Mouse (Mus musculus): ENCODE measurements around the gene Tas1r3. TPM values are rescaled to one million over a fixed set of nuclear protein-coding genes. Genes with fewer than 3 reads are reported as not detected.

Gene Tas1r3
- polyA plus RNA-seq, 1 experiment from 2014 or later: 0.65 TPM

GRCm38 (mm10) chr4:155812665-155813181, 50.4 kb downstream of the Tas1r3 start:
- no peaks in the 10 kb centered on the region for H3K9me3 ChIP-seq (replicated peaks)
- no peaks in the 10 kb centered on the region for H3K27me3 ChIP-seq
- peak overlapping the region; percentile 92 for H3K4me3 ChIP-seq
- peaks cover 25% of the 10 kb centered on the region for H3K4me1 ChIP-seq
- H3K27ac ChIP-seq: peak overlapping the region; percentile 85
- peaks cover 72% of the 10 kb centered on the region for H3K36me3 ChIP-seq
- peak overlapping the region; percentile 82 for H3K4me2 ChIP-seq (replicated peaks)
- 0% methylated on average over 49 of the region's 49 CpGs for WGBS
- H3K9ac ChIP-seq: peak overlapping the region; percentile 98
- peak; percentile 53 for ATAC-seq (ENCODE audit: low FRiP score)

GRCm38 (mm10) chr4:155811929-155812664, 51.1 kb downstream of the Tas1r3 start, which contains the start of gene Ccnl2:
Ccnl2 (plus strand) TSS chr4:155812489.
- peaks cover 25% of the 10 kb centered on the region for H3K4me1 ChIP-seq
- H3K27me3 ChIP-seq: no peaks in the 10 kb centered on the region
- peak; percentile 99 for ATAC-seq (ENCODE audit: low FRiP score)
- H3K4me3 ChIP-seq: peak within 1 kb of the TSS; percentile 92
- under 1% methylated on average over 41 of the region's 60 CpGs for WGBS
- H3K9ac ChIP-seq: peak within 1 kb of the TSS; percentile 98
- peaks cover 72% of the 10 kb centered on the region for H3K36me3 ChIP-seq
- H3K4me2 ChIP-seq (replicated peaks): peak within 1 kb of the TSS; percentile 82
- H3K27ac ChIP-seq: peak within 1 kb of the TSS; percentile 88
- no peaks in the 10 kb centered on the region for H3K9me3 ChIP-seq (replicated peaks)

Small RNA genes lying within 50 kb of the gene (microRNA-seq; reads per million reads assigned to microRNA genes)
- not detected for gene Gm22991

Other genes with a start within 250 kb of the Tas1r3 start
- gene Cdk11b, start 238.5 kb downstream of the Tas1r3 start, polyA plus RNA-seq (2016; fragmentation: Nextera tagmentation; extraction: Ambion mirVana): 85.3 and 86.8 TPM in 2 replicates
- gene Gm10563, start 218.0 kb downstream of the Tas1r3 start, polyA plus RNA-seq (2016; fragmentation: Nextera tagmentation; extraction: Ambion mirVana): not detected in 2 replicates
- gene Mmp23, start 210.0 kb downstream of the Tas1r3 start, polyA plus RNA-seq (2016; fragmentation: Nextera tagmentation; extraction: Ambion mirVana): 3.9 and 5.9 TPM in 2 replicates
- 32.5 and 39.1 TPM in 2 replicates for gene Mib2, start 194.2 kb downstream of the Tas1r3 start, polyA plus RNA-seq (2016; fragmentation: Nextera tagmentation; extraction: Ambion mirVana)
- 10.4 and 10.9 TPM in 2 replicates for gene Fndc10, start 169.0 kb downstream of the Tas1r3 start, polyA plus RNA-seq (2016; fragmentation: Nextera tagmentation; extraction: Ambion mirVana)
- 140 and 144 TPM in 2 replicates for gene Ssu72, start 158.6 kb downstream of the Tas1r3 start, polyA plus RNA-seq (2016; fragmentation: Nextera tagmentation; extraction: Ambion mirVana)
- 5.3 and 5.5 TPM in 2 replicates for gene Tmem240, start 128.6 kb downstream of the Tas1r3 start, polyA plus RNA-seq (2016; fragmentation: Nextera tagmentation; extraction: Ambion mirVana)
- 81.8 and 84.7 TPM in 2 replicates for gene Atad3a, start 102.3 kb downstream of the Tas1r3 start, polyA plus RNA-seq (2016; fragmentation: Nextera tagmentation; extraction: Ambion mirVana)
- 12.2 and 12.9 TPM in 2 replicates for gene Vwa1, start 88.7 kb downstream of the Tas1r3 start, polyA plus RNA-seq (2016; fragmentation: Nextera tagmentation; extraction: Ambion mirVana)
- 0.58 and 0.86 TPM in 2 replicates for gene Tmem88b, start 77.5 kb downstream of the Tas1r3 start, polyA plus RNA-seq (2016; fragmentation: Nextera tagmentation; extraction: Ambion mirVana)
- not detected in 2 replicates for gene Ankrd65, start 72.9 kb downstream of the Tas1r3 start, polyA plus RNA-seq (2016; fragmentation: Nextera tagmentation; extraction: Ambion mirVana)
- 189 and 204 TPM in 2 replicates for gene Mrpl20, start 60.5 kb downstream of the Tas1r3 start, polyA plus RNA-seq (2016; fragmentation: Nextera tagmentation; extraction: Ambion mirVana)
- gene Ccnl2, start 50.9 kb downstream of the Tas1r3 start, polyA plus RNA-seq (2016; fragmentation: Nextera tagmentation; extraction: Ambion mirVana): 207 and 217 TPM in 2 replicates
- 127 and 133 TPM in 2 replicates for gene Aurkaip1, start 32.1 kb downstream of the Tas1r3 start, polyA plus RNA-seq (2016; fragmentation: Nextera tagmentation; extraction: Ambion mirVana)
- 40.6 and 40.7 TPM in 2 replicates for gene Mxra8, start 23.7 kb downstream of the Tas1r3 start, polyA plus RNA-seq (2016; fragmentation: Nextera tagmentation; extraction: Ambion mirVana)
- gene Dvl1, start 16.0 kb downstream of the Tas1r3 start, polyA plus RNA-seq (2016; fragmentation: Nextera tagmentation; extraction: Ambion mirVana): 18.6 and 20.0 TPM in 2 replicates
- gene Cptp, start 6.1 kb upstream of the Tas1r3 start, polyA plus RNA-seq (2016; fragmentation: Nextera tagmentation; extraction: Ambion mirVana): 18.5 and 18.6 TPM in 2 replicates
- gene Ints11, start 6.2 kb upstream of the Tas1r3 start, polyA plus RNA-seq (2016; fragmentation: Nextera tagmentation; extraction: Ambion mirVana): 74.9 and 76.3 TPM in 2 replicates
- gene Pusl1, start 28.4 kb upstream of the Tas1r3 start, polyA plus RNA-seq (2016; fragmentation: Nextera tagmentation; extraction: Ambion mirVana): 45.1 and 48.3 TPM in 2 replicates
- 64.9 and 66.9 TPM in 2 replicates for gene Acap3, start 28.5 kb upstream of the Tas1r3 start, polyA plus RNA-seq (2016; fragmentation: Nextera tagmentation; extraction: Ambion mirVana)
- 149 and 150 TPM in 2 replicates for gene Ube2j2, start 80.5 kb upstream of the Tas1r3 start, polyA plus RNA-seq (2016; fragmentation: Nextera tagmentation; extraction: Ambion mirVana)
- 17.2 and 25.7 TPM in 2 replicates for gene C1qtnf12, start 99.0 kb upstream of the Tas1r3 start, polyA plus RNA-seq (2016; fragmentation: Nextera tagmentation; extraction: Ambion mirVana)
- gene B3galt6, start 129.3 kb upstream of the Tas1r3 start, polyA plus RNA-seq (2016; fragmentation: Nextera tagmentation; extraction: Ambion mirVana): 19.5 and 20.4 TPM in 2 replicates
- gene Sdf4, start 129.5 kb upstream of the Tas1r3 start, polyA plus RNA-seq (2016; fragmentation: Nextera tagmentation; extraction: Ambion mirVana): 129 and 130 TPM in 2 replicates
- 0.29 and 0.76 TPM in 2 replicates for gene Tnfrsf4, start 150.5 kb upstream of the Tas1r3 start, polyA plus RNA-seq (2016; fragmentation: Nextera tagmentation; extraction: Ambion mirVana)
- 1.8 and 2.6 TPM in 2 replicates for gene Tnfrsf18, start 162.8 kb upstream of the Tas1r3 start, polyA plus RNA-seq (2016; fragmentation: Nextera tagmentation; extraction: Ambion mirVana)
- gene Ttll10, start 196.1 kb upstream of the Tas1r3 start, polyA plus RNA-seq (2016; fragmentation: Nextera tagmentation; extraction: Ambion mirVana): 0.14 and 0.32 TPM in 2 replicates
- gene 9430015G10Rik, start 246.6 kb upstream of the Tas1r3 start, polyA plus RNA-seq (2016; fragmentation: Nextera tagmentation; extraction: Ambion mirVana): 49.6 and 50.8 TPM in 2 replicates